Mouse (Mus musculus) spleen, embryonic (tissue): ENCODE measurements around the gene Klhl31.

Experiments
- CTCF ChIA-PET: fragments of 350-600 bp; sonication (Branson Sonifier 250); formaldehyde crosslinking; loops from one replicate; lab custom pipeline; 2022; lab: Charles Lee

Klhl31 gene

GRCm38 (mm10) chr9:77623318-77624050, 12.8 kb upstream of the Klhl31 start:
- CTCF ChIA-PET, result no interaction called here

GRCm38 (mm10) chr9:77624171-77624570, 12.1 kb upstream of the Klhl31 start:
- CTCF ChIA-PET, result no interaction called here

GRCm38 (mm10) chr9:77628676-77629075, 7.6 kb upstream of the Klhl31 start:
- CTCF ChIA-PET, result interaction anchor here (0.7 kb wide), 1 partner anchor 17 kb away, joined by 9 read pairs; no protein-coding TSS in a partner anchor

- CTCF ChIA-PET, result no interaction called here
Observed at GRCm38 (mm10) chr9:77629708-77630107, 6.6 kb upstream of the Klhl31 start.

- CTCF ChIA-PET, result no interaction called here
Observed at GRCm38 (mm10) chr9:77630764-77631163, 5.5 kb upstream of the Klhl31 start.

GRCm38 (mm10) chr9:77632432-77632831, 3.9 kb upstream of the Klhl31 start:
- CTCF ChIA-PET, result no interaction called here

GRCm38 (mm10) chr9:77636003-77636402, 297 bp upstream of the Klhl31 start:
- CTCF ChIA-PET, result no interaction called here

- CTCF ChIA-PET, result interaction anchor here (0.7 kb wide), 1 partner anchor 805 kb away, joined by 3 read pairs; no protein-coding TSS in a partner anchor
Observed at GRCm38 (mm10) chr9:77637357-77637756, 1.1 kb downstream of the Klhl31 start.

GRCm38 (mm10) chr9:77645176-77645575, 8.9 kb downstream of the Klhl31 start:
- CTCF ChIA-PET, result interaction anchor here (0.6 kb wide), 1 partner anchor 17 kb away, joined by 9 read pairs; no protein-coding TSS in a partner anchor

GRCm38 (mm10) chr9:77651847-77652246, 15.5 kb downstream of the Klhl31 start:
- CTCF ChIA-PET, result no interaction called here

- CTCF ChIA-PET, result interaction anchor here (0.7 kb wide), 1 partner anchor 133 kb away, joined by 3 read pairs; no protein-coding TSS in a partner anchor
Observed at GRCm38 (mm10) chr9:77653907-77654306, 17.6 kb downstream of the Klhl31 start.

GRCm38 (mm10) chr9:77655181-77655934, 19.1 kb downstream of the Klhl31 start:
- CTCF ChIA-PET, result interaction anchor here (0.6 to 0.7 kb wide), 2 partner anchors 116 to 429 kb away, joined by 3 read pairs; no protein-coding TSS in a partner anchor

GRCm38 (mm10) chr9:77655935-77656288, 19.6 kb downstream of the Klhl31 start:
- CTCF ChIA-PET, result interaction anchor here (0.7 to 1.0 kb wide), 3 partner anchors 14 to 115 kb away, joined by 3 to 5 read pairs (median 4); no protein-coding TSS in a partner anchor

- CTCF ChIA-PET, result no interaction called here
Observed at GRCm38 (mm10) chr9:77662917-77663316, 26.6 kb downstream of the Klhl31 start.

- CTCF ChIA-PET, result interaction anchor here (1.4 kb wide), 1 partner anchor 14 kb away, joined by 4 read pairs; no protein-coding TSS in a partner anchor
Observed at GRCm38 (mm10) chr9:77670095-77670494, 33.8 kb downstream of the Klhl31 start.

- CTCF ChIA-PET, result no interaction called here
Observed at GRCm38 (mm10) chr9:77671004-77671403, 34.7 kb downstream of the Klhl31 start.

GRCm38 (mm10) chr9:77673218-77673617, 36.9 kb downstream of the Klhl31 start:
- CTCF ChIA-PET, result interaction anchor here (0.7 kb wide), 1 partner anchor 401 kb away, joined by 3 read pairs; no protein-coding TSS in a partner anchor

- CTCF ChIA-PET, result interaction anchor here (0.7 kb wide), 1 partner anchor 400 kb away, joined by 3 read pairs; no protein-coding TSS in a partner anchor
Observed at GRCm38 (mm10) chr9:77673986-77674385, 37.7 kb downstream of the Klhl31 start.

- CTCF ChIA-PET, result no interaction called here
Observed at GRCm38 (mm10) chr9:77684938-77685337, 48.6 kb downstream of the Klhl31 start.

GRCm38 (mm10) chr9:77685825-77686500, 49.7 kb downstream of the Klhl31 start:
- CTCF ChIA-PET, result no interaction called here

GRCm38 (mm10) chr9:77692707-77693106, 56.4 kb downstream of the Klhl31 start:
- CTCF ChIA-PET, result interaction anchor here (0.6 kb wide), 1 partner anchor 8 kb away, joined by 12 read pairs; no protein-coding TSS in a partner anchor
